Mouse (Mus musculus) stomach, embryonic 16.5 days (tissue): ENCODE measurements around the gene Fbxo4. TPM values are rescaled to one million over a fixed set of nuclear protein-coding genes. Genes with fewer than 3 reads are reported as not detected.

Experiments used
- ATAC-seq: fragments of 200-750 bp; cut with Nextera tagmentation; 2 replicates; pipeline ENCODE4 v1.8.0; 2017; ENCODE audit warnings: moderate number of reproducible peaks, moderate TSS enrichment; ENCODE audit not compliant: insufficient read depth, low FRiP score
- H3K27ac ChIP-seq: fragments of 300-500 bp; sonication (generic); 2 replicates; pipeline ENCODE4 v1.5.1; 2014; ENCODE audit warnings: low read length
- H3K27me3 ChIP-seq: fragments of 300-500 bp; sonication (generic); 2 replicates; pipeline ENCODE4 v1.6.1; 2014; ENCODE audit warnings: low read length, control low read depth, mixed read lengths; ENCODE audit not compliant: control insufficient read depth, insufficient read depth
- H3K36me3 ChIP-seq: fragments of 300-500 bp; sonication (generic); 2 replicates; pipeline ENCODE4 v1.6.1; 2014; ENCODE audit warnings: low read length; ENCODE audit not compliant: control insufficient read depth, insufficient read depth
- H3K4me1 ChIP-seq: fragments of 300-500 bp; sonication (generic); 2 replicates; pipeline ENCODE4 v1.6.1; 2014; ENCODE audit warnings: low read length, control low read depth, mixed read lengths; ENCODE audit not compliant: control insufficient read depth, insufficient read depth
- H3K4me2 ChIP-seq: fragments of 300-500 bp; sonication (generic); 2 replicates; pipeline ENCODE4 v1.6.1; 2014; ENCODE audit warnings: low read depth, low read length, mixed read lengths
- H3K4me3 ChIP-seq: fragments of 300-500 bp; sonication (generic); replicated peaks from 2 replicates; pipeline ENCODE4 v1.5.1; 2014; ENCODE audit warnings: mild to moderate bottlenecking, low read length
- H3K9ac ChIP-seq: fragments of 300-500 bp; sonication (generic); 2 replicates; pipeline ENCODE4 v1.6.1; 2014; ENCODE audit warnings: low read length
- H3K9me3 ChIP-seq: fragments of 300-500 bp; sonication (generic); replicated peaks from 2 replicates; pipeline ENCODE4 v1.6.1; 2016; ENCODE audit warnings: low read length, control low read depth; ENCODE audit not compliant: control insufficient read depth
- WGBS: fragments of 180-500 bp; shearing (Covaris S2); extraction: QIAGEN DNeasy Blood & Tissue Kit; methylation state at CpG from one replicate; pipeline ENCODE4 v1.1.7; 2014; 5-methylcytosine and 5-hydroxymethylcytosine counted together
- polyA plus RNA-seq: library from polyadenylated mRNA; unstranded; fragments of >200 nt; fragmentation: Nextera tagmentation; extraction: Ambion mirVana; gene quantifications from 2 replicates; pipeline ENCODE4 v1.2.1, GENCODE M21; 2015

The Fbxo4 gene
- polyA plus RNA-seq, 1 experiment from 2014 or later: 11.7 TPM

DNA sequence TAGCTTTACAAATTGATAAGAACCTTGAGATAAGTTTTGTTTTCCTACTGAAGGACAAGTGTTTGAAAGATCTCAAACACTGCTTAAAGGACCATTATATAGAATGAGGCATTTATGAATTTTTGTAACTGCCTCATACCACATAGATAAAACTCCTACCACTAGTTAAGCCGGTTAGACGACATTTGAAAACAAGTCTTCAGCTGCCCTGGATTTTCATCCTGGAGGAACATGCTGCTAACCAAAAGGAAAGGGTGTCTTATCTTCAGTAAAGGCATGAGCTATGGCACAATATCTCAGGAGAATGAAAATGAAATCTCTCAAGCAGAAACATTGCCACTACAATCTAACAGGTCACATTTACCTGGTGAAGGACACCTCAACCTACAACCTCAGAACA lies 44.4 kb upstream of the Fbxo4 start:
- Histone ChIP-seq H3K36me3 (no peaks in the 10 kb centered on the region), H3K4me2 (no peak overlapping the region), H3K27me3 (no peaks in the 10 kb centered on the region), H3K9me3 (no peaks in the 10 kb centered on the region), H3K27ac (peak overlapping the region; percentile 60; the same call in 1 of the 2 replicates), H3K4me1 (peaks cover 7% of the 10 kb centered on the region; the same call in 1 of the 2 replicates), H3K9ac (no peak overlapping the region), H3K4me3 (no peak overlapping the region)
- no peak for ATAC-seq
- WGBS: 60% methylated on average over 2 of the region's 2 CpGs

DNA sequence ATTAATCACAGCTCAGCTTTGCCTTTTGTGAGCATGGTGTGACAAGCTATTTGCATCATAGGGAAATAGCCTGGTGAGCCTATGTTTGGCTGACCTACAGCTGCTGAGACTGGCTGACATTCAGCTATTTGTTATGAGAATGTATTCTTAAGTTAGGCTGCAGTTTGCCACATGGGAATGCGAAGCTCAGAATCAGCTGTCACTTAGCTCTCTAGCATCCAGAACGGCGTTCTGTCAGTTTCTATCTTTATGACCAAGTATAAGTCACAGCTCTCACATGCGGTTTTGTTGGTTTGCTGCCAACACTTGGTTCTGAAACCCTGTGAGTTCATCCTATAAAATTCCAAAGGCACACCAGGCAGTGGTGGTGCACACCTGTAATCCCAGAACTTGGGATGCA lies 41.3 kb upstream of the Fbxo4 start:
- H3K9me3 ChIP-seq: no peaks in the 10 kb centered on the region
- no peak for ATAC-seq
- no peak overlapping the region for H3K4me2 ChIP-seq
- H3K9ac ChIP-seq: no peak overlapping the region
- H3K4me3 ChIP-seq: no peak overlapping the region
- H3K36me3 ChIP-seq: no peaks in the 10 kb centered on the region
- H3K27ac ChIP-seq: no peak overlapping the region
- 62% methylated on average over 4 of the region's 4 CpGs for WGBS
- no peaks in the 10 kb centered on the region for H3K27me3 ChIP-seq
- H3K4me1 ChIP-seq: peaks cover 7% of the 10 kb centered on the region; the same call in 1 of the 2 replicates

DNA sequence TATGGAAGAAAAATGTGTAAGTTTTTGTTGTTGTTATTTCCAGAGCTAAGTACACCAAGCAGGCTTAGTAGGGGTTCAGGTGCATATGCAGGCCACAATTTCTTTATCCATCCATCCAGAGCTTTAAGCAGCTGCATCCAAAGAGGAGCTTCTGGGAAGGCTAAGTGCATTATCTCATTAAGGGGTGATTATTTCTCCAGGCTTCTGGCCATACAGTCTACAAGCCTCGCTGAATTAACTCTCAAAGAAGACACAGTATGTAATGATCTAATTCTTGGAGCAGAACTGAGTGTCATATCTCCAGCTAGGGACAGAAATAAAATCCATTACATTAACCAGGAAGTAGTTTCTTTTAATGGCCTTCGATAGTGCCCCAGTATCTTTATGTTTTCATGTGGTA lies 34.5 kb upstream of the Fbxo4 start:
- 69% methylated on average over 2 of the region's 2 CpGs for WGBS
- Histone ChIP-seq H3K27ac (no peak overlapping the region), H3K4me1 (no peaks in the 10 kb centered on the region), H3K36me3 (no peaks in the 10 kb centered on the region), H3K27me3 (no peaks in the 10 kb centered on the region), H3K4me2 (no peak overlapping the region), H3K9me3 (no peaks in the 10 kb centered on the region), H3K9ac (no peak overlapping the region), H3K4me3 (no peak overlapping the region)
- ATAC-seq: no peak

DNA sequence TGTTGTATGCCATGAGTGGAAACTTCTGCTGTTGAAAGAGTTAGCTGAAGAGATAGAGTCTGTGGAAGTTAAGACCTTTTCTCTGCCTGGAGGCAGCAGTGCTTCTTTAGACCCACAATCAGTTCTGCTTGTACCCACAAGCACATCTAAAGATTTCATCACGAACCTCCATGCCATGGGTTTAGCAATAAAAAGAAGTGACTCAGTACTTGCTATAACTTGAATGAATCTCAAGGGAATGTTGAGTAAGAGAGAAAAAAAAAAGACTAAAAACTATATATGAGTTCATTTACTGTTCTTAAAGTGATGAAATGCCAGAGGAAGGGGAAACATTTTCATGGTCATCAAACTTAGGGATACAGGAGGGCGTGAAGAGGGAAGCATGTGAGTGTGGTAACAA lies 21.2 kb upstream of the Fbxo4 start:
- peaks cover 7% of the 10 kb centered on the region; the same call in 1 of the 2 replicates for H3K9me3 ChIP-seq
- H3K4me3 ChIP-seq: no peak overlapping the region
- no peak overlapping the region for H3K27ac ChIP-seq
- no peaks in the 10 kb centered on the region for H3K27me3 ChIP-seq
- H3K4me1 ChIP-seq: no peaks in the 10 kb centered on the region
- H3K36me3 ChIP-seq: no peaks in the 10 kb centered on the region
- no peak overlapping the region for H3K4me2 ChIP-seq
- WGBS: 86% methylated on average over 2 of the region's 2 CpGs
- no peak overlapping the region for H3K9ac ChIP-seq
- no peak for ATAC-seq

DNA sequence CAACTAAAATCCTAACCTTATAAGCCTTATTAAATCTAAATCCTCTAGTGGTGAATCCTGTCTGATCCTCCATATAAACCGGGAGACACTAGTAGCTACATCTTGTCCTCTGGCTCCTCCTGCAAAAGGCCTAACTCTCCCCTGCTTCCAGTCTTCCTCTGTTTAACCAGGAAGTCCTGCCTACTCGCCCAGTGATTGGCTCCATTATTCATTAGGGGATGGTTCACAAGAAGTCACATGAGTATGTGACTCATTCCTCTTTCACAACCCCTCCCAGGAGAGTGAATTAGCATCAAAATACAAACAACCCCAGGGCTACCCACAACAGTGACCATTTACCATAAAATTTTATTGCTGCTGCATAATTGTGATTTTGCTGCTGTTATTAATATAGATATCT lies 19.8 kb upstream of the Fbxo4 start:
- H3K4me3 ChIP-seq: no peak overlapping the region
- peaks cover 4% of the 10 kb centered on the region; the same call in 1 of the 2 replicates for H3K4me1 ChIP-seq
- ATAC-seq: no peak
- no peaks in the 10 kb centered on the region for H3K36me3 ChIP-seq
- H3K9ac ChIP-seq: no peak overlapping the region
- no peak overlapping the region for H3K4me2 ChIP-seq
- H3K27ac ChIP-seq: no peak overlapping the region
- WGBS: 61% methylated on average over 2 of the region's 2 CpGs
- no peaks in the 10 kb centered on the region for H3K27me3 ChIP-seq
- no peaks in the 10 kb centered on the region for H3K9me3 ChIP-seq

DNA sequence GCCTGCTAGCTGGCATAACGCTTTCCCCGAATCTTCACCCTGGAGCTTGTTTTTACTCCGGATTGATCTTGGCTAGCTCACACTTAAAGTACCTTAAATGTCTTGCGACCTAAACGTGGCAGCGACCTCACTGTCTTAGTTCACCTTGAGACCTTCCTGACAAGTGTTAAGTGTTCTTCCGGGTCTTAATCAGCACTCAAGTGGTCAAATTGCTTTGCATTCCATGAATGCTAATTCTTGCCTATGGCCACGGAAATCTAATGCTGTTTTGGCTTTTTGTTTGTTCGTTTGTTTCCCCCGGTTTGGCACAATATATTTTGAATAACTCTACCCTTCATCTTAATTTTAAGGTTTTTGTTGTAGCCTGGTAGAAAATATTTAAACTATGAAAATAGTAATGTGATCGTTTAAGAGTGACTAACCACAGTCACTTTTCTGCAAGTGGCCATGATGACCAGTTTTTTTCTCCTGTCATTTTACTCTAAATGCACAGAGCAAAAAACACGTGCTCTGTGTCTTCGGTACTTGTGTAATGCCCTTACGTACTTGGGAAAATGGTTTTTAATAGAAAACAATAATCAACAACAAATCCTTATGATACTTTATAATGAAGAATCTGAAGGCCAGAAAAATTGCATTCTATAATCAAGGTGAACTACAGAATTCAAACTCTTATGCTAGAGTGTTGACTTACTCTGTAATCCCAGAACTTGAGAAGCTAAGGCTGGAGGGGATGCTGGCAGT lies 17.1 kb upstream of the Fbxo4 start:
- peak; percentile 0; the same call in 1 of the 2 replicates for ATAC-seq
- WGBS: 18% methylated on average over 14 of the region's 14 CpGs
- Histone ChIP-seq H3K4me3 (peak overlapping the region; percentile 91), H3K27ac (peak overlapping the region; percentile 96), H3K9ac (peak overlapping the region; percentile 80), H3K4me2 (peak overlapping the region; percentile 88), H3K27me3 (no peaks in the 10 kb centered on the region), H3K4me1 (peaks cover 8% of the 10 kb centered on the region; the same call in 1 of the 2 replicates), H3K9me3 (no peaks in the 10 kb centered on the region), H3K36me3 (peaks cover 6% of the 10 kb centered on the region)

DNA sequence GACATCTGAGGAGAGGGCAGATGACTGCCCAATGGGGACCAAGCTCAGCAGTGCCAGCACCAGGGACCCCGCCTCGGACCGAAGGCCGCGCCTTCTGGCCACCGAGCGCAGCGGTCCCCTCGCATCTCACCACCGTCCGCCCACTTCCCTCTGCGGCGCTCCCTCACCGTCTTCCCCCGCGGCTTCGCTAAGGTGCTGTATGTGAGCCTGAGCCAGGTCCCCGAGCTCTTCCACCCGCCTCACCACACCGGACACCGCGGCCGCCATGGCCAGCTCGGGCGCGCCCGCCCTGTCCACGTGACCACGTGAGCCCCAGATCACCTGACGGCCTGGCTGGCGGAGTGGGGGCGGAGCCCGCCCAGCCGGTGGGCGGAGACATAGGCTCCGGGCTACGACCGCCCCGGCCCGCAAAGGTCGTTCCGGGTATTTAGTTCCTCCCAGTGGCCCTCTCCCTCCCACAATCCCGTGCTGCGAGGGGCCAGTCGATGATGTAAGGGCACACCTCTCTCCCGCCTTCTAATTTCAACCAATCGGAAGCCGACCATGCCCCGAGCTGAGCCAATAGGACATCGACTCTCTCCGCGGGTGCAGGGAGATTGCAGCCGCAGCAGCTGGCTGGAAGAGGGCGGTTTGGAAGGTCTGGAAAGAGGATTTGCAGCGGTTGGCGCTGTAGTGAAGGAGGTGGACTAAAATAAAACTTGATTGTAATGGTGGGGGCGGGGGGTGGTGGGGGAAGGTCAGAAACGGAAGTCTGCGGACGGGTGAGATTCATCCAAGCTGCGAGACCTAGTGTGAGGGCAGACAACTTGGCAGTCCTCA lies 16.3 kb upstream of the Fbxo4 start, which contains the start of gene AW549877:
Gene AW549877, minus strand, starts transcription at position 297 of the 819 bp plus-strand sequence.
- peak within 1 kb of the TSS; percentile 89 for H3K9ac ChIP-seq
- peak within 1 kb of the TSS; percentile 88 for H3K4me2 ChIP-seq
- peak within 1 kb of the TSS; percentile 91 for H3K4me3 ChIP-seq
- H3K4me1 ChIP-seq: peaks cover 8% of the 10 kb centered on the region; the same call in 1 of the 2 replicates
- under 1% methylated on average over 61 of the region's 61 CpGs for WGBS
- H3K27me3 ChIP-seq: no peaks in the 10 kb centered on the region
- no peaks in the 10 kb centered on the region for H3K9me3 ChIP-seq
- ATAC-seq: peak; percentile 99
- peak within 1 kb of the TSS; percentile 97 for H3K27ac ChIP-seq
- H3K36me3 ChIP-seq: peaks cover 9% of the 10 kb centered on the region

DNA sequence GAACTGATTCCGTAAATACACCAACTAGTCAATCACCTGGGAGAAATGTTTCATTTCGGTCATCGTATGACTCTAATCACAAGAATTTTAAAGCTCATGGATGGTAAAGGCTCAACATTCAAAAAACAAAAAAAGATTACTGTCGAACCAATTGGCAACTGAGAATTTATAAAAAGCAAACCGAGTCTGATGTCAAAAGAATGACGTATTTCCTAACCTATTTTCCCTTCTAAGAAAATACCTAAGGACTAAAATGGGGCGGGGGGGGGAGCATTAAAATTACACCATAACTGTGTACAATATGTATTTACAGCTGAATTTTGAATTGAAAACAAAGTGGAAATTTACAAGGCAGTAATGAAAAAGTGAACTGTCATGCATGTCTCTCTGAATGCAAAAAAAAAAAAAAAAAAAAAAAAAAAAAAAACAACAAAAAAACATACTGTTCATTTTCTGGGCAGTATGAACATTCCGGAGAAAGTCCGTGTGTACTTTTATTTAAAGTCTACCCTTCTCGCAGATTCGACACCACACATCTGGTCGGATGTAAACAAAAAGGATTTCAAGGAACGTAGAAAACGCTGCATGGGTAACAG lies 15.6 kb upstream of the Fbxo4 start:
- H3K4me2 ChIP-seq: peak overlapping the region; percentile 57
- H3K4me1 ChIP-seq: peaks cover 8% of the 10 kb centered on the region; the same call in 1 of the 2 replicates
- 21% methylated on average over 14 of the region's 14 CpGs for WGBS
- ATAC-seq: no peak
- peak overlapping the region; percentile 89 for H3K9ac ChIP-seq
- H3K4me3 ChIP-seq: peak overlapping the region; percentile 91
- peaks cover 13% of the 10 kb centered on the region for H3K36me3 ChIP-seq
- H3K27ac ChIP-seq: peak overlapping the region; percentile 97
- no peaks in the 10 kb centered on the region for H3K27me3 ChIP-seq
- H3K9me3 ChIP-seq: no peaks in the 10 kb centered on the region
